Mouse (Mus musculus) urinary bladder, postnatal 4 days (tissue): ENCODE data around the gene Gorasp2.
A peak's percentile ranks its signal among the peaks of the same experiment; 100 is the strongest.

Experiments
- DNase-seq, 2 experiments: peaks; one replicate each; pipeline ENCODE4 v3.0.0; 2021 to 2022; ENCODE audit warnings: low spot score in 2 of 2

The Gorasp2 gene

GRCm38 (mm10) chr2:70660887-70661714, at the start of gene Gorasp2:
Gene Gorasp2, plus strand, starts transcription at chr2:70661576.
- peak; percentile 93 to 96 for DNase-seq

GRCm38 (mm10) chr2:70614745-70615351, 46.5 kb upstream of the Gorasp2 start:
- DNase-seq: no peak

- DNase-seq: no peak
These were observed 45.3 kb upstream of the Gorasp2 start for GRCm38 (mm10) chr2:70616076-70616475.

- DNase-seq: no peak
These were observed 44.8 kb upstream of the Gorasp2 start for GRCm38 (mm10) chr2:70616617-70617016.

- DNase-seq: no peak
These were observed 42.0 kb upstream of the Gorasp2 start for GRCm38 (mm10) chr2:70619232-70619835.

GRCm38 (mm10) chr2:70620225-70620624, 41.2 kb upstream of the Gorasp2 start:
- no peak for DNase-seq

- DNase-seq: no peak
These were observed 39.1 kb upstream of the Gorasp2 start for GRCm38 (mm10) chr2:70622244-70622643.

- DNase-seq: no peak
These were observed 35.6 kb upstream of the Gorasp2 start for GRCm38 (mm10) chr2:70625761-70626160.

- DNase-seq: no peak
These were observed 33.0 kb upstream of the Gorasp2 start for GRCm38 (mm10) chr2:70628397-70628796.

GRCm38 (mm10) chr2:70629339-70629761, 32.0 kb upstream of the Gorasp2 start:
- no peak for DNase-seq

GRCm38 (mm10) chr2:70629921-70630320, 31.5 kb upstream of the Gorasp2 start:
- DNase-seq: no peak

- no peak for DNase-seq
These were observed 30.1 kb upstream of the Gorasp2 start for GRCm38 (mm10) chr2:70631321-70631720.

- DNase-seq: no peak
These were observed 29.0 kb upstream of the Gorasp2 start for GRCm38 (mm10) chr2:70632412-70632811.

GRCm38 (mm10) chr2:70634028-70634690, 27.2 kb upstream of the Gorasp2 start:
- DNase-seq: no peak

GRCm38 (mm10) chr2:70640968-70641367, 20.4 kb upstream of the Gorasp2 start:
- no peak for DNase-seq

- DNase-seq: no peak
These were observed 18.3 kb upstream of the Gorasp2 start for GRCm38 (mm10) chr2:70642971-70643565.

GRCm38 (mm10) chr2:70645266-70645780, 16.1 kb upstream of the Gorasp2 start:
- no peak for DNase-seq

GRCm38 (mm10) chr2:70647681-70648080, 13.7 kb upstream of the Gorasp2 start:
- no peak for DNase-seq

GRCm38 (mm10) chr2:70648271-70648670, 13.1 kb upstream of the Gorasp2 start:
- no peak for DNase-seq

- DNase-seq: no peak
These were observed 11.9 kb upstream of the Gorasp2 start for GRCm38 (mm10) chr2:70649471-70649870.

- no peak for DNase-seq
These were observed 9.6 kb upstream of the Gorasp2 start for GRCm38 (mm10) chr2:70651820-70652219.

- no peak for DNase-seq
These were observed 4.3 kb upstream of the Gorasp2 start for GRCm38 (mm10) chr2:70657083-70657482.
